Mouse (Mus musculus) right cerebral cortex, postnatal 10 days (tissue): ENCODE data around the gene Ptger1.

ENCODE experiments used
- DNase-seq, 2 experiments: peaks; one replicate each; pipeline ENCODE4 v3.0.0; 2021; ENCODE audit warnings: low spot score in 2 of 2

Ptger1 gene

DNA sequence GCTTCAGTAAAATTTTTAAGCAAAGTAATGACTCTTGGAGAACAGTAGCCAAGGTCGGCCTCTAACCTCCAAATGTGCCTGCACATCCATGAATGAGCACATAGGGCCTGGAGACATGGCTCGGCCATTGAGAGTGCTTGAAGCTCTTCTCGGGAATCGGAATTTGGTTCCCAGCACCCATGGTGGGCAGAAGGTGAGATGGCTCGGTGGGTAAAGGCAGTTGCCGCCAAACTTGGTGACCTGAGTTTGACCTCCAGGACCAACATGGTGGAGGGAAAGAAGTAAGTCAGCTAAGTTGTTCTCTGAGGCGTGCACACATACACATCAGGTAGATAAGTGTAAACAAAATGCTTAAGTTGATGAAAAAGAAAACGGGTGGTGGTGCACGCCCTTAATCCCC is 10.4 kb upstream of the Ptger1 start:
- DNase-seq = peak; percentile 25 to 32

DNA sequence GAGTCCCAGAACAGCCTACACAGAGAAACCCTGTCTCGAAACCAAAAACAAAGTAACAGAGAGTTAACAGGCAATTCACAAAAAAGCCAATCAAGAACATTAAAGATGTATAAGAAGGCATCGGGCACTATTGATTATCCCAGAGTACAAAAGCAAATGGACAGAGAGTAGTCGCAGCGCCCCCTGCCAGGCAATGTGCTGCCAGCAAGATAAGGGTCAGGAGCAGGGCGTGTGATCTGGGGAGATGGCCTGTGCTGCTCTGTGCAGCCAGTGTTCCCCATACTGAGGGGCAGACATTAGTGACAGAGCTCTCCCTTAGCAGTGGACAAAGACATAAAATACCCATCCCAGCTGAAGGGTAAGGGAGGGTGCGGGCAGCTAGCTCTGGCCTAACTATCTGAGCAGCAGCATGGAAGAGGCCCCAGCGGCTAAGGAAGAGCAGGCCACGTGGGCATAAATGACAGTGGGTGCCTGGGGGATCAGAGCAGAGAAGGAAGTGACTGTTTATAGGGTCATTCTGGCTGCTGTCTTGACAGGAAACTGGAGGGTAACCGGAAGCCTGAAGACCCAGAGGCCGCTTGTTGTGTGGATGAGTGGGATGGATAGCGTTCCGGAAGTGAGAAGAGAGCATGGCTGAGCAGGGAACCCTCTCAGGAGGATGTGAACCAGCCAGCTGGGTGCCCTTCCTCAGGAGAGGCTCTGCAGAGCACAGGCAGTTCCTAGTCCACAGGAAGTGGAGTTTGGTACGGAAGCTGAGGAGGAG is 9.8 kb upstream of the Ptger1 start:
- DNase-seq = peak; percentile 38 to 56

GRCm38 (mm10) chr8:83660545-83660944 is 5.9 kb upstream of the Ptger1 start:
- DNase-seq = peak; percentile 74 to 77

DNA sequence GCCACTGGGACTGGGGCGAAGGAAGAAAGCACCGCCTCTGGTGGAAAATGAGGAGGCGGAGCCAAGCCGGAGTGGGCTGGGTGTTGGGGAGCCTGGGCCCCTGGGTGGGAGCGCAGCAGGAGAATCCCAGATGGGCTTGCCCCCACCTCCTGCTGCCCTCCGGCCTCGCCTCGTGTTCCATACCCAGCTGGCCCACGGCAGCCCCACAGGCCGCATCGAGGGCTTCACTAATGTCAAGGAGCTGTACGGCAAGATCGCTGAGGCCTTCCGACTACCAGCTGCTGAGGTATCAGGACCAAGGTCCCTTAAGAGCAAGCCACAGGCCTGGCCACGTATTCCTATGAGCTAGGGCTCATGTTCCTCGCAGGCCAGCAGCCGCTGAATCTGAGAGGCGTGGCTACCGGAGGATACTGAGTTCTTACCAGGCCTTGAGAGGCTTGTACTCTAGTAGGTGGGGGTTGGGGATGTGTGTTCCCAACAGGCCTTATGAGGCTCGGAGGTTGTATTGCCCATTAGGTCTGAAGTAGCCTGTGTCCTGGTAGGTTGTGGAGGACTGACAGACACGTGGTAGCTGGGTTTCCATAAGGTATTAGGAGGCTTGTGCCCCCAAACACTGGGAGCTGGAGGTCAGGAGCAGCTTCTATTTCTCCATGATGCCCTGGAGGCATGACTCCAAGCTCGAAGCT is 5.3 kb upstream of the Ptger1 start:
- DNase-seq = peak in 1 of 2 experiments; percentile 47

- peak; percentile 91 to 92 for DNase-seq
Measured at GRCm38 (mm10) chr8:83662421-83662826, 4.1 kb upstream of the Ptger1 start.

DNA sequence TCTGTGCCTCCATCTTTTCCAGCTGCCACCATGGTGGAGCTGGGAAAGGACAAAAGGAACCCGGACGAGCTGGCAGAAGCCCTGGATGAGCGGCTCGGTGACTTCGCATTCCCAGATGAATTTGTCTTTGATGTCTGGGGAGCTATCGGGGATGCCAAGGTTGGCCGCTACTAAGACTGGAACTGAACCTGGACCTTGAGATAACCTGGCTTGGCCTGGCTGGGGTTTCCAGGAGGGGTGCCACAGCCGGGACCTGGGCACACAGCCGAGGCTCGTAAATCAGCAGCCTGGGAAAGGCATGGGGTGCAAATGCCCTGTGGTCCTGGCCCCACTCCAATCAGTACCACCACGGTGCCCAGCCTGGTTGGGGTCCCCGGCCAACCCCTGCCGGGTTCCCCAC is 2.4 kb upstream of the Ptger1 start:
- DNase-seq = no peak

DNA sequence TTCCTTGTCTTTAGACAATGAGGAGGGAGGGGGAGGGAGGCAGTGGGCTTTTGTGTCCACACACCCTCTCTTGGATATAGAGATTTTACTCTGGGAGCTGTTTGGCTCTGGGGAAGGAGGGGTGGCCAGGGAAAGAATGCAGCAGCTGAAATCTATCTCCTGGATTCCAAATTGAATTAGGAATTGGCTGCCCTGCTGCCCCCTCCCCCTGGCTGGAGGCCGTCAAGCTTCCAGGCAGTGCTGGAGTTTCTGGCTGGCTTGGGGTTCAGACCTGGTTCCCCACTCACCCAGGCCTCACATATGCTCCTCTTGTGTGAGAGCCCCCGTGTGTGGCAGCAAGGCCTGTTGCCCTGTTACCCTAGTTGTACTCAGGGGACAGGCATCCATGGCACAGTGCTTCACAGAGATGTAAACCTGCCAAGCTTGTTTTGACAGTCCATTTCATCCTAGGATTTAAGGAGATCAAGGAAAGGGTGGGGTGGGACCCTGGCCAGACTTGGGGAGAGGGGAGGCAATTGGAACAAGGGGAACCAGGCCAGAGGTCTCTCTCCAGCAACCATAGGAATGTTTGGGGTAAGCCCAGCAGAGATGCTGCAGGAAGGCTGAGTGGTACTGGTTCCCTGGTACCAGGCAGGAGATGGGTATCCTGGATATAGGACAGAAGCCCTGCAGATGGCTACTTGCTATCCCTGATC is 1.4 kb upstream of the Ptger1 start:
- DNase-seq = peak in 1 of 2 experiments; percentile 42

DNA sequence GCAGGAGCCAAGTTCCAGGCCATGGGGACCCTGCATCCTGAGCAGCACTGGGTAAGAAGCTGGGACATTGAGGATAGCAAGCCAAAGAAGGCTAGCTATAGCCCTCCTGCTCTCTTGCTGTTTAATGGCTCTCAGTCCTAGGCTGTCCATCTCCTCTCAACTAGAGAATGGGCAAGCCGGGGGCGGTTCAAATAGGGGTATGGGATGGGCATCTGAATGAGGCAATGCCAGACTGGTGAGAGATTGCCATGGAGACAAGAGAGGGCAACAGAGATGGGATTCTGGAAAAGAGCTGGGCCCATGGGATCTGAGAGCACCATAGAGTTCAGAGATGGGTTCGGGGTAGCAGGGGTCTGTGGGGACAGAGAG is 372 bp downstream of the Ptger1 start:
- no peak for DNase-seq

- no peak for DNase-seq
Measured at GRCm38 (mm10) chr8:83667526-83667925, 1.0 kb downstream of the Ptger1 start.

DNA sequence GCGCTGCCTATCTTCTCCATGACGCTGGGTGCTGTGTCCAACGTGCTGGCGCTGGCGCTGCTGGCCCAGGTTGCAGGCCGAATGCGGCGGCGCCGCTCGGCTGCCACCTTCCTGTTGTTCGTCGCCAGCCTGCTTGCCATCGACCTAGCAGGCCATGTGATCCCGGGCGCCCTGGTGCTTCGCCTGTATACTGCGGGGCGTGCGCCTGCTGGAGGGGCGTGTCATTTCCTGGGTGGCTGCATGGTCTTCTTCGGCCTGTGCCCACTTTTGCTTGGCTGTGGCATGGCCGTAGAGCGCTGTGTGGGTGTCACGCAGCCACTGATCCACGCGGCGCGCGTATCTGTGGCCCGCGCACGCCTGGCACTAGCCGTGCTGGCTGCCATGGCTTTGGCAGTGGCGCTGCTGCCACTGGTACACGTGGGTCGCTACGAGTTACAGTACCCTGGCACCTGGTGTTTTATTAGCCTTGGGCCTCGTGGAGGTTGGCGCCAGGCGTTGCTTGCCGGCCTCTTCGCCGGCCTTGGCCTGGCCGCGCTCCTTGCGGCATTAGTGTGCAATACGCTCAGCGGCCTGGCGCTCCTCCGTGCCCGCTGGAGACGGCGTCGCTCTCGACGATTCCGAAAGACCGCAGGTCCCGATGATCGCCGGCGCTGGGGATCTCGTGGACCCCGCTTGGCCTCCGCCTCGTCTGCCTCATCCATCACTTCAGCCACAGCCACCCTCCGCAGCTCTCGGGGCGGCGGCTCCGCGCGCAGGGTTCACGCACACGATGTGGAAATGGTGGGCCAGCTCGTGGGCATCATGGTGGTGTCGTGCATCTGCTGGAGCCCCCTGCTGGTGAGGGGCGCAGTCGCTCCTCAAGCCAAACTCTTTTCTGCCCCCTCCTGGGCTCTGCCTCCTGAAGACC is 1.8 kb downstream of the Ptger1 start:
- peak; percentile 86 to 88 for DNase-seq

- DNase-seq = no peak
Measured at GRCm38 (mm10) chr8:83669013-83669412, 2.5 kb downstream of the Ptger1 start.

GRCm38 (mm10) chr8:83672936-83673335 is 6.5 kb downstream of the Ptger1 start:
- no peak for DNase-seq

DNA sequence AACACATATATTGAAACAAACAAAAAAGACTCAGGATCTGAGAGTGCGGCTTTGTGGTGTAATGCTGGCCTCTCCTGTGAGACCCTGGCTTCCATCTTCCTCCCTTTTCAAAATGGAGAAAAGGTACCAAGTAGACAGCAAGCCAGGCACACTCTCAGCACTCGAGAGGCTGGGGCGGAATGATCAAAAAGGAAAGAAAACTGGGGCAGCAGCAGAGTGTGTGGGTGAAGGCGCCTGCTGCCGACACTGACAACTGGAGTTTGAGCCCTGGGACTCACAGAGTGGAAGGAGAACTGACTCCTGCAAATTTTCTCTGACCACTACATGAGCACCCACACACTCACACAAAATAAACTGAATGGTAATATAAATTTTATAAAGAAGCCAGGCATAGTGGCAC is 8.0 kb downstream of the Ptger1 start:
- no peak for DNase-seq

DNA sequence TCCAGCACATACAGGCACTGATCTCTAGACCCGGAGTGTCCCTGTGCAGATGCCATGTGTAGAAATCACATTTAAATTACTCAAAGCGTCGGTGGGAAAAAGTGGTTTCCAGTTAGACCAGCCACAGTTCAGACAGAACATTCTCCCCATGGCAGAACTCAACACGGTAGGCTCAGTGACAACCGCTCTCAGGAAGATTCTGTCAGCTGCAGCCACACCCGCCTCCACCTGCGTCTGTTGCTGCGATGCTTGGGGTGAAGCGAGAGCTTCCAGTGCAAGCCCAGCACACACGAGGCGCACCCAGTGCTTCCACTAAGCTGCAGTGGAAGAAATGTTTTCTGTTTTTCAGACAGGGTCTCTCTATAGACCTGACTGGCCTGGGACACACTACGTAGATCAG is 13.4 kb downstream of the Ptger1 start:
- no peak for DNase-seq

DNA sequence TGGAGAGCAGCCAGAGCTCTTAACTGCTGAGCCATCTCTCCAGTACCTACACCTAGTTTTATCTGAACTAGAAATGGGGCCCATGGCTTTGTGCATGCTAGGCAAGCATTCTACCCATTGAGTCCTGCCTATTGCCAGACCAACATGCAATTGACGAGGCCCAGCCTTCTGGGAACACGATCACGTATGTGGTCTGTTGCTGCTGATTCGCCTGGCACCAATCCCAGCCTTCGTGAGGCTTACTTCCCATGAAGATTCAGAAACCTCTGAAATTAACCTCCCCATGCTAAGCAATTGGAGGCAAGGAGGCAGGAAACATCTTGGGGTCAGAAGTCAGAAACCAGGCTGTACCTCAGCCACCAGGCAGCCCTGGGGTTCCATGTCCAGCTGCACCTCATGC is 14.1 kb downstream of the Ptger1 start:
- no peak for DNase-seq

GRCm38 (mm10) chr8:83681099-83681498 is 14.6 kb downstream of the Ptger1 start:
- DNase-seq = no peak

- DNase-seq = no peak
Measured at GRCm38 (mm10) chr8:83684517-83684916, 18.0 kb downstream of the Ptger1 start.

GRCm38 (mm10) chr8:83689264-83689663 is 22.8 kb downstream of the Ptger1 start:
- peak in 1 of 2 experiments; percentile 71 for DNase-seq

DNA sequence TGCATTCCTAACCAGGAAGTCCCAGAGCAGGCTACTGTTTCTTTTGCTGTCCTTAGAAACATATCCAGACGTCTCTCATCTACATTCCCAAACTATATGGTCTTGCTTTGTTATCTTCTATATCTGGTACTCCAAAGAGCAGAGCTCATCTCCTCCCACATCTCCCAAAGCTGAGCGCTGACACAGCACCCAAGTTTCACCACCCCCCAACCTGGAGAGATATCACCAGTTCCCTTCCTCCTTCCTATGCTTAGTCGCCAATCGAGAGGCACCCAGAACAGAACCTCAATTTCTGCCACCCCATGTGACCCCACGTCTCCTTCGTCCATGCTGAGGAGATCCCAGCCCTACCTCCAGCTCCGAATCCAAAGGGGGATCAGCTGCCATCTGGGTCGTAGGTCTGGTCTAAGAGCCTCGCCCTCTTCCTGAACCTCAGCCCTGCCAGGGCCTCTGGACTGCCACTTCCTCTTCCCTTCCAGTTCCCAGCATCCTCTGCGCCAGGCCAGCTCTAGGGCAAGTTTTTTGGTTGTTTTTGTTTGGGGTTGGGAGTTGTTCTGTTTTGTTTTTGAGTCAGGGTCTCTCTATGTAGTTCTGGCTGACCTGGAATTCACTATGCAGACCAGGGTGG is 27.2 kb downstream of the Ptger1 start:
- DNase-seq = no peak

GRCm38 (mm10) chr8:83694369-83695160 is 28.1 kb downstream of the Ptger1 start:
- DNase-seq = no peak
